Mouse (Mus musculus): Measurements from ENCODE around the gene Alkbh7. TPM values are rescaled to one million over a fixed set of nuclear protein-coding genes. Genes with fewer than 3 reads are reported as not detected.

Alkbh7 gene
- polyA plus RNA-seq (2015; fragmentation: Nextera tagmentation; extraction: Ambion mirVana) = 36.6 and 38.9 TPM in 2 replicates

- Histone ChIP-seq H3K9ac (peak within 1 kb of the TSS; percentile 49), H3K36me3 (peaks cover 24% of the 10 kb centered on the region), H3K4me2 (peak within 1 kb of the TSS; percentile 86), H3K4me3 (replicated peaks) (peak within 1 kb of the TSS; percentile 77), H3K27ac (peak within 1 kb of the TSS; percentile 81), H3K9me3 (no peaks in the 10 kb centered on the region), H3K4me1 (0 out of 2 replicates have a peak, but pooled peaks cover 9% of the 10 kb centered on the region), H3K27me3 (replicated peaks) (no peaks in the 10 kb centered on the region)
- under 1% methylated on average over 38 of the region's 38 CpGs for whole genome bisulfite sequencing
- ATAC-seq (ENCODE audit: insufficient read depth, low FRiP score, low read depth) = peak; percentile 99
These were observed at the start of gene Alkbh7 for GRCm38 (mm10) chr17:56997029-56997667. Gene Alkbh7, plus strand, starts transcription at chr17:56997339.

- Histone ChIP-seq H3K27me3 (replicated peaks) (no peaks in the 10 kb centered on the region), H3K4me2 (no peak overlapping the region), H3K27ac (no peak overlapping the region), H3K9ac (no peak overlapping the region), H3K36me3 (no peaks in the 10 kb centered on the region), H3K9me3 (no peaks in the 10 kb centered on the region), H3K4me1 (no peaks in the 10 kb centered on the region), H3K4me3 (replicated peaks) (no peak overlapping the region)
- no peak for ATAC-seq (ENCODE audit: insufficient read depth, low FRiP score, low read depth)
- 10% methylated on average over 3 of the region's 3 CpGs for WGBS
These were observed 46.2 kb upstream of the Alkbh7 start for GRCm38 (mm10) chr17:56950915-56951314.

- Histone ChIP-seq H3K4me1 (no peaks in the 10 kb centered on the region), H3K27ac (no peak overlapping the region), H3K4me2 (no peak overlapping the region), H3K36me3 (no peaks in the 10 kb centered on the region), H3K9ac (no peak overlapping the region), H3K27me3 (replicated peaks) (no peaks in the 10 kb centered on the region), H3K4me3 (replicated peaks) (no peak overlapping the region), H3K9me3 (no peaks in the 10 kb centered on the region)
- 74% methylated on average over 1 of the region's 1 CpGs for WGBS
- no peak; the same call in 1 of the 2 replicates for ATAC-seq (ENCODE audit: insufficient read depth, low FRiP score, low read depth)
These were observed 44.5 kb upstream of the Alkbh7 start for GRCm38 (mm10) chr17:56952639-56953038.

GRCm38 (mm10) chr17:56954871-56955270, 42.3 kb upstream of the Alkbh7 start:
- WGBS = 76% methylated on average over 7 of the region's 7 CpGs
- Histone ChIP-seq H3K27me3 (replicated peaks) (no peaks in the 10 kb centered on the region), H3K4me3 (replicated peaks) (no peak overlapping the region), H3K4me1 (no peaks in the 10 kb centered on the region), H3K9me3 (no peaks in the 10 kb centered on the region), H3K4me2 (no peak overlapping the region), H3K27ac (no peak overlapping the region), H3K9ac (no peak overlapping the region), H3K36me3 (no peaks in the 10 kb centered on the region)
- ATAC-seq (ENCODE audit: insufficient read depth, low FRiP score, low read depth) = no peak

- ATAC-seq (ENCODE audit: insufficient read depth, low FRiP score, low read depth) = peak; percentile 79
- H3K9me3 ChIP-seq = no peaks in the 10 kb centered on the region
- no peaks in the 10 kb centered on the region for H3K4me1 ChIP-seq
- WGBS = 21% methylated on average over 11 of the region's 11 CpGs
- no peak overlapping the region for H3K4me2 ChIP-seq
- H3K27ac ChIP-seq = no peak overlapping the region
- no peaks in the 10 kb centered on the region for H3K27me3 ChIP-seq (replicated peaks)
- H3K9ac ChIP-seq = no peak overlapping the region
- no peak overlapping the region for H3K4me3 ChIP-seq (replicated peaks)
- H3K36me3 ChIP-seq = no peaks in the 10 kb centered on the region
These were observed 39.2 kb upstream of the Alkbh7 start for GRCm38 (mm10) chr17:56957763-56958429.

GRCm38 (mm10) chr17:56958667-56959066, 38.5 kb upstream of the Alkbh7 start:
- WGBS = 70% methylated on average over 4 of the region's 4 CpGs
- Histone ChIP-seq H3K4me2 (no peak overlapping the region), H3K36me3 (no peaks in the 10 kb centered on the region), H3K4me1 (no peaks in the 10 kb centered on the region), H3K4me3 (replicated peaks) (no peak overlapping the region), H3K9me3 (no peaks in the 10 kb centered on the region), H3K9ac (no peak overlapping the region), H3K27ac (no peak overlapping the region), H3K27me3 (replicated peaks) (no peaks in the 10 kb centered on the region)
- no peak for ATAC-seq (ENCODE audit: insufficient read depth, low FRiP score, low read depth)

GRCm38 (mm10) chr17:56961880-56962279, 35.3 kb upstream of the Alkbh7 start:
- H3K4me2 ChIP-seq = no peak overlapping the region
- no peaks in the 10 kb centered on the region for H3K4me1 ChIP-seq
- WGBS = 85% methylated on average over 4 of the region's 4 CpGs
- ATAC-seq (ENCODE audit: insufficient read depth, low FRiP score, low read depth) = no peak
- H3K27ac ChIP-seq = no peak overlapping the region
- no peak overlapping the region for H3K9ac ChIP-seq
- no peaks in the 10 kb centered on the region for H3K9me3 ChIP-seq
- H3K36me3 ChIP-seq = no peaks in the 10 kb centered on the region
- no peak overlapping the region for H3K4me3 ChIP-seq (replicated peaks)
- no peaks in the 10 kb centered on the region for H3K27me3 ChIP-seq (replicated peaks)

- Histone ChIP-seq H3K9ac (no peak overlapping the region), H3K27ac (no peak overlapping the region), H3K4me2 (no peak overlapping the region), H3K4me3 (replicated peaks) (no peak overlapping the region), H3K27me3 (replicated peaks) (no peaks in the 10 kb centered on the region), H3K4me1 (no peaks in the 10 kb centered on the region), H3K9me3 (no peaks in the 10 kb centered on the region), H3K36me3 (no peaks in the 10 kb centered on the region)
- no peak for ATAC-seq (ENCODE audit: insufficient read depth, low FRiP score, low read depth)
- WGBS = 72% methylated on average over 5 of the region's 5 CpGs
These were observed 34.3 kb upstream of the Alkbh7 start for GRCm38 (mm10) chr17:56962642-56963405.

GRCm38 (mm10) chr17:56963646-56964045, 33.5 kb upstream of the Alkbh7 start:
- no peaks in the 10 kb centered on the region for H3K9me3 ChIP-seq
- H3K4me1 ChIP-seq = no peaks in the 10 kb centered on the region
- no peak overlapping the region for H3K4me2 ChIP-seq
- ATAC-seq (ENCODE audit: insufficient read depth, low FRiP score, low read depth) = no peak
- H3K27me3 ChIP-seq (replicated peaks) = no peaks in the 10 kb centered on the region
- no peak overlapping the region for H3K9ac ChIP-seq
- H3K27ac ChIP-seq = no peak overlapping the region
- H3K36me3 ChIP-seq = no peaks in the 10 kb centered on the region
- no peak overlapping the region for H3K4me3 ChIP-seq (replicated peaks)
- WGBS = 74% methylated on average over 6 of the region's 6 CpGs

- no peak overlapping the region for H3K9ac ChIP-seq
- 54% methylated on average over 3 of the region's 3 CpGs for WGBS
- no peak overlapping the region for H3K4me3 ChIP-seq (replicated peaks)
These were observed 27.8 kb upstream of the Alkbh7 start for GRCm38 (mm10) chr17:56969321-56969720.

GRCm38 (mm10) chr17:56970081-56970480, 27.1 kb upstream of the Alkbh7 start:
- Histone ChIP-seq H3K4me2 (no peak overlapping the region), H3K4me3 (replicated peaks) (no peak overlapping the region), H3K9ac (no peak overlapping the region), H3K27ac (no peak overlapping the region), H3K27me3 (replicated peaks) (no peaks in the 10 kb centered on the region), H3K4me1 (no peaks in the 10 kb centered on the region), H3K36me3 (no peaks in the 10 kb centered on the region), H3K9me3 (no peaks in the 10 kb centered on the region)
- 64% methylated on average over 5 of the region's 5 CpGs for whole genome bisulfite sequencing
- ATAC-seq (ENCODE audit: insufficient read depth, low FRiP score, low read depth) = no peak

More at GRCm38 (mm10) chr17:56969321-56969720, 27.8 kb upstream of the Alkbh7 start:
- ATAC-seq (ENCODE audit: insufficient read depth, low FRiP score, low read depth) = no peak
- Histone ChIP-seq H3K4me2 (no peak overlapping the region), H3K27ac (no peak overlapping the region), H3K27me3 (replicated peaks) (no peaks in the 10 kb centered on the region), H3K9me3 (no peaks in the 10 kb centered on the region), H3K36me3 (no peaks in the 10 kb centered on the region), H3K4me1 (no peaks in the 10 kb centered on the region)
